Mouse (Mus musculus): ENCODE data around the gene Bcl2l1. TPM values are rescaled to one million over a fixed set of nuclear protein-coding genes. Genes with fewer than 3 reads are reported as not detected.

Gene Bcl2l1
- total RNA-seq (2021): 100 to 1,000 TPM; 128 to 133 TPM

GRCm38 (mm10) chr2:152831019-152831878 lies at the start of gene Bcl2l1:
TSS of gene Bcl2l1 (minus strand) at chr2:152831728.
- DNase-seq (ENCODE audit: low spot score in 2 of 2): peak; percentile 98 to 99
- intact Hi-C loops (cut with DNase I): loop anchor here (1.0 to 5.0 kb wide), 3 partner anchors 64 to 214 kb away; no protein-coding TSS in a partner anchor

- intact Hi-C loops (cut with DNase I): no loop called here
- no peak for DNase-seq (ENCODE audit: low spot score in 2 of 2)
Observed at GRCm38 (mm10) chr2:152880898-152881297, 49.4 kb upstream of the Bcl2l1 start.

GRCm38 (mm10) chr2:152878239-152878638 lies 46.7 kb upstream of the Bcl2l1 start:
- DNase-seq (ENCODE audit: low spot score in 2 of 2): no peak
- intact Hi-C loops (cut with DNase I): no loop called here

DNA sequence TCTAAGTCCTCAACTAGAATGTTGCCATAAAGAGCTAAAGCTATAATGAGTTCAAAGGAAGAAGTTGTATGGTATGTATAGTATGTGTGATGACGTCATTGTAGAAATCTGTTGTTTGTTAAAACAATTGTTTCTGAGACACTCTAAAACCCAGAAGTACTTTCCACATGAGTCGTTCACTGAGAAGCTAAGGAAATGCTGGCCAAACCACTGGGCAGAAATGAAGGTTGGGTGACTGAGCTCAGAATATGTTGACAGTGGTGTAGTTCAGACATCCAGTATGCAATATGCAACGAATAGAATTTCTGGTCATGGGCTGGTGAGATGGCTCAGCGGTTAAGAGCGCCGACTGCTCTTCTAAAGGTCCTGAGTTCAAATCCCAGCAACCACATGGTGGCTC lies 31.8 kb upstream of the Bcl2l1 start:
- DNase-seq (ENCODE audit: low spot score in 2 of 2): no peak
- intact Hi-C loops (cut with DNase I): no loop called here

DNA sequence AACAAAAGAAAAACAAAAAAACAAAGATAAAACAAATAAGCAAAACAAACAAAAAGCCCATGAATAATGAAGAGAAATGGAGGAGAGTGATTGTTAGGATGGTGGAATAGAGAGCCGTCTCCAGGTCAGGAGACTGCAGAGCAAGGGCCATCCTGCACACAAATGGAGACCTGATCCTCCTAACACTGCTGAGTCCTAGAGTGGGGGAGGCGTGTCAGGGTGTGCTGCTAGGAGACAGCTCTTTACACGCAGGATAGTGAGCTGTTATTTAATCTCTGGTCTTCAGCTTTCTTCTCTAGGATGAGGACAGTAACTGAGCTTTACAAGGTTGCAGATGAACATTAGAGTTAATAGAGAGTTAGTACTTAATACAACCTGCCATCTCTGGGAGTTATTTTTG lies 31.1 kb upstream of the Bcl2l1 start:
- DNase-seq (ENCODE audit: low spot score in 2 of 2): no peak
- intact Hi-C loops (cut with DNase I): no loop called here

DNA sequence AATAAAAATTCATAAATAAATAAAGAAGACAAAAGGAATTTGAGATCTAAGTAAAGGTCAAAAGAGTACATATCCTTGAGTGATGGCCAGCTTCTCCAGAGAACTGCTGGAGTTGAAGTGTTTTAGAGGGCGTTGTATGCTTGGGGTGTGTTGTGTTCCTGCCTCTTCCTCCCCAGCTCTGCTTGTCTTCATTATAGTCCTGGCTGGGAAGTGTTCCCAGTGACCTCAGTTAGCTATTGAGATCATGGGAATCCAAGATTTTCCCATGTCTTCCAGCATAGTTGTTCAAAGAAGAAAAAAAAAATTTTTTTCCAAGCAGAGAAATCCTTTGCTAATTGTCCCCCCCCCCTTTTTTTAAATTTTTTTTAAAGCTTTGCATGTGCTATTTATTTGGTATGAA lies 30.4 kb upstream of the Bcl2l1 start:
- DNase-seq (ENCODE audit: low spot score in 2 of 2): no peak
- intact Hi-C loops (cut with DNase I): no loop called here

DNA sequence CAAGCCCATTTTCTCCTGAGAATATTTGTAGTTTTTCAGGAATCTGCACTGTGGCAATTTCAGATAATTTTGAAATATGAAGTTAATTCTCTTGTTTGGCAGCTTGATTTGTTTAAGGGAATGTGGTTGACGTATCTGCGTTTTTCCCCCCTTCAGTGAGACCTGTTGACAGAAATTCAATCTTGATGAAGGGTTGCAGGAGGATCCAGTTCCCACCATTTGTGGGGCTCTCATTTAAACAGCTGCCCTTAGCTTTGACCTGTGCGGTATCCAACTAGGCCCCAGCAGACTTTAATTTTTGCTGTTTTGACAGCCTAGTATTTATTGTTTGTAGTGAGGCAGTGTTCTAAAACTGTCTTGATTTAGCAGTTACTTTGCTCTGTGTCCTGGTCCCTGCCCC lies 28.0 kb upstream of the Bcl2l1 start:
- intact Hi-C loops (cut with DNase I): no loop called here
- DNase-seq (ENCODE audit: low spot score in 2 of 2): no peak

- intact Hi-C loops (cut with DNase I): no loop called here
- DNase-seq (ENCODE audit: low spot score in 2 of 2): no peak
Observed at GRCm38 (mm10) chr2:152848466-152848865, 16.9 kb upstream of the Bcl2l1 start.

DNA sequence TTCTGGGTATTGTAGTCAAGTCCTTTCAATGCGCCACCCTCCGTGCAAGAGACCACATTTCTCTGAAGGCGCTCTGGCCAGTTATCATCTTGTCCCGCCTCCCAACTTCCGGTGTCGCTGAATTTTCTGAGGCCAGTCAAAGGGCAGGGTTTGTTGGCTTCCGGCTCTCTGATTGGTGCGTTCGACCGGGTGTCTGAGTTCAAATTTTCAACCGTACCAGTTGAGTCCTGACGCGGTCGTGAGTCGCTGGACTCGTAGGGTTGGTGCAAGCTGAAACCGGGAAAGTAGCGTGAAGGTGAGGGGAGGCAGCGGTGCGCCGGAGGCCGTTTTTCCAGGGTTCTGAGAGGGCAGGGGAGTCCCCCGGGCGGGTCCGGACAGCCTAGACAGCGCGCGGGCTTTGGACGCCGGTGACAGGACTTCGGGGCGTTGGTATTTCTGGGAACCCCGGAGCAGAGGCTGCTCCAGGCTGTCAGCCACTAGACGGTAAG lies 16.3 kb upstream of the Bcl2l1 start, which contains the start of gene Tpx2:
Tpx2 (plus strand) TSS at position 150 of the 488 bp plus-strand sequence.
- intact Hi-C loops (cut with DNase I): no loop called here
- DNase-seq (ENCODE audit: low spot score in 2 of 2): peak; percentile 95 to 98

DNA sequence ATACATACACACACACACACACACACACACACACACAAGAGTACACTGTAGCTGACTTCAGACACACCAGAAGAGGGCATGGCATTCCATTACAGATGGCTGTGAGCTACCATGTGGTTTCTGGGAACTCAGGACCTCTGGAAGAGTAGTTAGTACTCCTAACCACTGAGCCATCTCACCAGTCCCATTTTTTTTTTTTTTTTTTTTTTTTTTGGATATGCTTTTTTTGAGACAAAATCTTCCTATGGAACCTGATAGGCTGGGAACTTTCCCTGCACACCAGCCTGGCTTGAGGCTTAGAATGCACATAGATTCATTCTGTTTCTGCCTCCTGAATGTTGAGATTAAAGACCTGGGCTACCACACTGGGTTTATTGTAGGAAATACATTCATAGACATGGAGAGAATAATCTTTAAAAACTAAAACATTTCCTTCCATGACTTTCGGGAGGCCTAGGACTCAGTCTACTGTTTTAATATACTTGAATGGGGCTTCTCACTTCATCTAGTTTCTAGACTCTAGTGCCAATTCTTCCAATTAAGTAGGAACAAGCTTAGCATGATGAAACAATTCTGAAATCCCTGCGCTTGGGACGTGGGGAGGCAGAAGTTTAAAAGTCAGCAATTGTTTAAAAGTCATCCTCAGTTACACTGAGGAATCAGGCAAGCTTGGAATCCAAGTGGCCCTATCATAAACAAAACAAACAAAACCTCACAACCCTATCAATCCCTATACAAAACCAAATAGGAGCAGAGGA lies 15.7 kb upstream of the Bcl2l1 start:
- intact Hi-C loops (cut with DNase I): no loop called here
- DNase-seq (ENCODE audit: low spot score in 2 of 2): no peak

GRCm38 (mm10) chr2:152842741-152843140 lies 11.2 kb upstream of the Bcl2l1 start:
- DNase-seq (ENCODE audit: low spot score in 2 of 2): no peak
- intact Hi-C loops (cut with DNase I): no loop called here

DNA sequence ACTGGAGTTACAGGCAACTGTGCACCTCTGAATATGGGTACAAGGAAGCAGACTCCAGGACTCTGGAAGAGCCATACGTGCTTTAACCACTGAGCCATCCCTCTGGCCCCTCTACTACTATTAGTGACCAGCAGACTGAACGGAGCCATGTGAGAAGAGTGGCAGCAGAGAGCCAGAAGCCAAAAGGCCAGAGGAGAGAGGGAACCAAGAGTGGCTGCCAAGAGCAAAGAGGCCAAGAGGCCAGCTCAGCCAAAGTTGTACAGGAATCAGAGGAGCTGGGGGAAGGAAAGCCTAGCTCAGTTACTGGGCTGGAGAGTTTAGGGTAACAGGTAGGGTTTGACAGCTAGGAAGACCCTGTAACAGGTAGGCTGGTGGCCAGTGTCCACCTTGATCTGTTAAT lies 7.7 kb upstream of the Bcl2l1 start:
- intact Hi-C loops (cut with DNase I): no loop called here
- no peak for DNase-seq (ENCODE audit: low spot score in 2 of 2)

- intact Hi-C loops (cut with DNase I): loop anchor here (1.0 to 5.0 kb wide), 3 partner anchors 45 to 213 kb away; no protein-coding TSS in a partner anchor
- DNase-seq (ENCODE audit: low spot score in 2 of 2): peak; percentile 84 to 85
Observed at GRCm38 (mm10) chr2:152830021-152830921, 1.3 kb downstream of the Bcl2l1 start.

- intact Hi-C loops (cut with DNase I): no loop called here
Observed at GRCm38 (mm10) chr2:152829367-152829881, 2.1 kb downstream of the Bcl2l1 start.

GRCm38 (mm10) chr2:152828532-152828931 lies 3.0 kb downstream of the Bcl2l1 start:
- no peak for DNase-seq (ENCODE audit: low spot score in 2 of 2)
- intact Hi-C loops (cut with DNase I): no loop called here

More at GRCm38 (mm10) chr2:152829367-152829881, 2.1 kb downstream of the Bcl2l1 start:
- peak; percentile 41 to 42 for DNase-seq (ENCODE audit: low spot score in 2 of 2)

DNA sequence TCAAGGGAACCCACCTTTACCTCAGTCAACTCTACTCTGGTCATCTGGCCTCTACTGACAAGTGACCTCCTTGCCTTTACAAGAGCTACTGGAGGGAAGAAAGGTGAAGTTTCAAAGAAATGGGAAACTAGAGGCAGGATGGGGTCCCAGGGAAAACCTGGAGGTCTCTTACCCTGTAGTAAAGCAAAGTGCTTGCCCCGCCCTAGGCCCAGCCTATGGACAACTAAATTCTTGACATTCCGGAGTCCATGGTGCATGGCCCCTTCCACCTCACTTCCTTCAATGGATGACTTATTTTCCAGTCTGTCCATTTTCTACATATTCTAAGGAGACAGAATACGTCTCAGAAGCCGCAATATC lies 3.5 kb downstream of the Bcl2l1 start:
- DNase-seq (ENCODE audit: low spot score in 2 of 2): no peak
- intact Hi-C loops (cut with DNase I): no loop called here

DNA sequence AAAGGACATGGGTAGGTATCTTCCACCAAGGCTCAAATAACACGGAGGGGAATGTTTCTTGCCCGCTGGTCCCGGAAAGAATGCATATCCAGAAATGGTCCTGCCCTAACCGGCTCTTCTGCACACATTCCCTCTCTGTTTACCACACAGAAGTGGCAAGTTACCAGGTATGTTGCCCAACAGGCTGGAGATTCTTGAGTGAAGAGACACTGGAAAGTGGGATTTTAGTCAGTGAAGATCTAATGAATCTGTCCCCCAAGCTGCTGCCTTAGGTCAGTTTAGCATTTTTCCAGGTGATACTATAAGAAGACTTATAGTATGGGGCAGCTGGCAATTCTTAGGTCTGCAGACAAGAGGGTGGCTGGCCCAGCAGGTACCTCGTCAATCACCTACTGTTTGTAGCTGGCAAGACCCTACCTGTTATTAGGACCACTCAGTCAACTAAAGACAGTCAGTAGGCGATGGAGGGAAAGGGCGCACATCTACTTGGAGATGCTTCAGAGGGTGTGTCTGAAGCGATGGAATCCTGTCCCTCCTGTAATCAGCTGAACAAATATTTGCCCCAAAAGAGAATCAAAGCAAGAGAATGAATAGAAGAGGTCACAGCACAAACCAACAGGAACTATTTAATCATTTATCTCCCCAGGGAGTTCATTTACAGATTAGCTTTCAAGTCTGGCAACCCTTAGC lies 4.1 kb downstream of the Bcl2l1 start:
- intact Hi-C loops (cut with DNase I): no loop called here
- DNase-seq (ENCODE audit: low spot score in 2 of 2): no peak

DNA sequence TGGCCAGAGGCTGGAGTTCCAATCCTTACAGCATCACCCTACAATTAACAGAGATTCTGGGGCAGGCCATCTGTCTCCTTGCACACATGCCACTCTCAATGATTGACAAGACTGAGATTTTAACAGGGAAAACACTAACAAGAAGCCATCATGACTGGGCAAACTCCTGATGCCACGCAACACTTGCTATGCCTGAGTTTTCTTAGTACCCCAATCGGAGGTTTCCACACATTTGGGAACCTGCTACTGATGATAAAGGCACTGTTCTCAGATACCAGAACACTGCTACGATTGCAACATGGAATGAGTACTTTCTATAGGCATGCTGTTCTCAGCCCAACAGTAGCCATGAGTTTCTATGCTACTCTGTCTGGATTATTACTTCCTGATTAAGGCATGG lies 5.0 kb downstream of the Bcl2l1 start:
- intact Hi-C loops (cut with DNase I): no loop called here
- no peak for DNase-seq (ENCODE audit: low spot score in 2 of 2)

- intact Hi-C loops (cut with DNase I): no loop called here
- no peak for DNase-seq (ENCODE audit: low spot score in 2 of 2)
Observed at GRCm38 (mm10) chr2:152825713-152826112, 5.8 kb downstream of the Bcl2l1 start.
